ENCODE assay signal across 8 mouse cellular contexts in the genomic region with DNA sequence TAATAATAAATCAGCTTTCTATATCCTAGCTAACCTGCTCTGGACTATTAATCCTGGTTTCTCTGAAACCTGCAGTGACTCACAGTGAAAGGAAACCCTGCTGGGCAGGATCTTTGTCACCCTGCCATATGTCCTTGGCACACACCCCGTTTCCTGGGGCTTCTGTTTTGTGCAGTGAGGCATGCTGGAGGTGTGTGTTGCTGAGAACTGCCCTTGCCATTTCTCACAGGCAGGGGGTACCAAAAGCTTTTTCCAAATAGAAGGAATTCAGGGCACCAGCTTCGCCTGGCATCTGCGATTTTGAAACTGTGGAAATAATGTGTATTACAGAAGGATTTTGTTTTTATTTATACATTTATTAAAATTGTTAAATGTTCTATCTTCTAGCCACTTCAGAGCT. TPM values are rescaled to one million over a fixed set of nuclear protein-coding genes. Genes with fewer than 3 reads are reported as not detected.
DNase-seq lines count a peak whose midpoint lies in the region; ATAC-seq and TF ChIP-seq lines count a peak whose summit lies in the region.
"Had no signal": no experiment of that assay in that cellular context is flagged by ENCODE, and none has a peak within 500 bp of the region (broad histone marks: within the 10 kb centered on the region; RNA-seq: fewer than 3 reads in every experiment).

No protein-coding gene starts in this region.

- no peaks in the 10 kb centered on the region for H3K27me3 ChIP-seq in kidney, adult 2 months (replicated peaks; ENCODE audit: control insufficient read depth, insufficient read depth, low read length)
- H3K27me3 ChIP-seq in kidney, embryonic 16.5 days (ENCODE audit: insufficient read depth, low read length) = no peaks in the 10 kb centered on the region
- H3K27me3 ChIP-seq in Patski = no peaks in the 10 kb centered on the region
- H3K27me3 ChIP-seq: limb, embryonic 15.5 days had no signal

- ATAC-seq in kidney, embryonic 16.5 days (ENCODE audit: low FRiP score, low TSS enrichment) = no peak
- ATAC-seq in Patski = peak; percentile 57

- no peak overlapping the region for H3K4me2 ChIP-seq in kidney, embryonic 16.5 days (replicated peaks; ENCODE audit: low read depth, low read length)
- H3K4me2 ChIP-seq: limb, embryonic 15.5 days had no signal

- no peaks in the 10 kb centered on the region for H3K4me1 ChIP-seq in kidney, adult 2 months (ENCODE audit: control insufficient read depth, insufficient read depth, low read length)
- no peaks in the 10 kb centered on the region for H3K4me1 ChIP-seq in kidney, embryonic 16.5 days (ENCODE audit: insufficient read depth, low read length)
- H3K4me1 ChIP-seq: limb, embryonic 15.5 days had no signal

- H3K9ac ChIP-seq in kidney, embryonic 16.5 days (replicated peaks; ENCODE audit: low read length) = no peak overlapping the region
- H3K9ac ChIP-seq: limb, embryonic 15.5 days had no signal

- POLR2A ChIA-PET in Patski (lab: Charles Lee) = interaction anchor here (0.8 to 1.3 kb wide), 2 partner anchors 65 to 276 kb away, joined by 3 to 6 read pairs; no protein-coding TSS in a partner anchor

- DNase-seq in kidney, adult 2 months = peak; percentile 25
- DNase-seq in 416B (ENCODE audit: low read depth) (peak; percentile 75), Patski (ENCODE audit: low read depth, low spot score) (no peak)
- peak; percentile 98 to 100 for DNase-seq in cerebellum, postnatal 25 days
- no peak for DNase-seq in frontal cortex, postnatal 36 days (ENCODE audit: low spot score in 2 of 2)
- DNase-seq in testis, postnatal 14 days (ENCODE audit: low spot score) = no peak

- CTCF ChIA-PET in Patski (lab: Charles Lee) = interaction anchor here (1.0 to 1.8 kb wide), 4 partner anchors 13 to 19 kb away, joined by 3 read pairs; no protein-coding TSS in a partner anchor

- no peak for TF ChIP-seq POLR2A in kidney, adult 2 months (IDR thresholded peaks at IDR 0.05; ENCODE audit: low read depth, low read length)

- 49% methylated on average over 3 of the region's 3 CpGs for WGBS in kidney, adult 2 months
- WGBS in kidney, embryonic 16.5 days = 60% methylated on average over 3 of the region's 3 CpGs

- H3K27ac ChIP-seq in kidney, adult 2 months (ENCODE audit: insufficient read depth, low read depth, low read length) = no peak overlapping the region
- H3K27ac ChIP-seq in kidney, embryonic 16.5 days (ENCODE audit: low read length) = no peak overlapping the region
- H3K27ac ChIP-seq: limb, embryonic 15.5 days had no signal

- in situ Hi-C loops in Patski (cut with MboI; ENCODE audit: low pct_unique_long_range_greater_than_20kb) = no loop called here

- H3K4me3 ChIP-seq in kidney, adult 2 months (ENCODE audit: insufficient read depth, low read depth, low read length) = no peak overlapping the region
- no peak overlapping the region for H3K4me3 ChIP-seq in kidney, embryonic 16.5 days (ENCODE audit: low read length)
- H3K4me3 ChIP-seq: limb, embryonic 15.5 days had no signal

- no peaks in the 10 kb centered on the region for H3K9me3 ChIP-seq in kidney, embryonic 16.5 days (ENCODE audit: low read length)
- H3K9me3 ChIP-seq: limb, embryonic 15.5 days had no signal

- TF ChIP-seq CTCF in kidney, adult 2 months (conservative IDR thresholded peaks at IDR 0.05; ENCODE audit: insufficient read depth, insufficient read length, low read depth, low read length) = no peak
- peak; percentile 47 for TF ChIP-seq CTCF in Patski (IDR thresholded peaks at IDR 0.05)

- H3K36me3 ChIP-seq in kidney, adult 2 months (ENCODE audit: control insufficient read depth, insufficient read depth, low read length) = no peaks in the 10 kb centered on the region
- no peaks in the 10 kb centered on the region for H3K36me3 ChIP-seq in kidney, embryonic 16.5 days (ENCODE audit: insufficient read depth, low read length)
- H3K36me3 ChIP-seq: limb, embryonic 15.5 days had no signal

RNA-seq across cellular contexts. Expression of a gene that starts 40.8 kb away (rescaled TPM):
- 6.2 and 6.4 TPM in 2 replicates for polyA plus RNA-seq in kidney, adult 2 months (2012; rRNA removed)
- 6.9 and 9.2 TPM in 2 replicates for polyA plus RNA-seq in kidney, embryonic 16.5 days (2015; fragmentation: Nextera tagmentation; extraction: Ambion mirVana)
- polyA plus RNA-seq in Patski (2021) = 0.23 TPM

Comparison
In these comparisons a context has a peak if more than half of its experiments do, and no peak if none do; other contexts are left out.
1. DNase-seq: peak in kidney, adult 2 months (single experiment), 416B (single experiment) and cerebellum, postnatal 25 days (2 of 2); none in Patski (single experiment), frontal cortex, postnatal 36 days (0 of 2) and testis, postnatal 14 days (single experiment).